Mouse (Mus musculus) embryo, embryonic 10.5 days (tissue): Measurements from ENCODE around the gene Cmss1.

Experiments used
- DNase-seq: peaks from one replicate; pipeline ENCODE4 v3.0.0-alpha.2; 2015; ENCODE audit warnings: low spot score

The Cmss1 gene

DNA sequence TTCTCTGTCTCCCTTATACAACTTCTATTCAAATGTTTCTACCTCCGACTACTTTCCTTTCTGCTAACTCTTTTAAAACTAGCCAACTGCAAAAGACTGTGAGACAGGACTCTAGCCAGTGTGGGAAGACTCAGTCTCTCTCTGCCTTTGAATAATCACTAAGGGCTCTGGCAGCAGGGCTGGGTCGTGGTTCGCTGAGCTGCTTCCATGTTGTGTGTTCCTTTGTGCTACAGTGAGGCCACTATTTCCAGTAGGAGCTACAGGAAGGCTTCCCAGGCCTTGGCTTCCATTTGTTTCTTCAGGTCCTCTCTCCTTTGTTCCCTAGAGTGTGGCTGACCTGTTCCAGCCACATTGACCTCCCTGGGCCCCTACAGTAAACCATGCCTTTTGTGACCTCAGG is 260.4 kb downstream of the Cmss1 start:
- no peak for DNase-seq

DNA sequence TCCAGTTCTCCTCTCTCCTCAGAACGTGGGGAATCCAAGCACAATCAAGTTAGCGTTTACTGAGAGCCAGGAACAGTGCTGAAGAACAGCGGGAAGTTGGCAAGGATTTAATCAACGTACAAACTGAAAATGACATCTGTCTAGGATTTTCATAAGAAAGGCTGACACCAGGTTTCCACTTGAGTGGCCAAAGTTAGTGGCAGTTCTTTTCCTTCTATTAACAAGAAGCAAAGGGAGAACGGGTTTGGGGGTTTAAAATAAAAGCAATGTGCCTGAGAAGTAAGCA is 266.1 kb downstream of the Cmss1 start:
- DNase-seq, result no peak

DNA sequence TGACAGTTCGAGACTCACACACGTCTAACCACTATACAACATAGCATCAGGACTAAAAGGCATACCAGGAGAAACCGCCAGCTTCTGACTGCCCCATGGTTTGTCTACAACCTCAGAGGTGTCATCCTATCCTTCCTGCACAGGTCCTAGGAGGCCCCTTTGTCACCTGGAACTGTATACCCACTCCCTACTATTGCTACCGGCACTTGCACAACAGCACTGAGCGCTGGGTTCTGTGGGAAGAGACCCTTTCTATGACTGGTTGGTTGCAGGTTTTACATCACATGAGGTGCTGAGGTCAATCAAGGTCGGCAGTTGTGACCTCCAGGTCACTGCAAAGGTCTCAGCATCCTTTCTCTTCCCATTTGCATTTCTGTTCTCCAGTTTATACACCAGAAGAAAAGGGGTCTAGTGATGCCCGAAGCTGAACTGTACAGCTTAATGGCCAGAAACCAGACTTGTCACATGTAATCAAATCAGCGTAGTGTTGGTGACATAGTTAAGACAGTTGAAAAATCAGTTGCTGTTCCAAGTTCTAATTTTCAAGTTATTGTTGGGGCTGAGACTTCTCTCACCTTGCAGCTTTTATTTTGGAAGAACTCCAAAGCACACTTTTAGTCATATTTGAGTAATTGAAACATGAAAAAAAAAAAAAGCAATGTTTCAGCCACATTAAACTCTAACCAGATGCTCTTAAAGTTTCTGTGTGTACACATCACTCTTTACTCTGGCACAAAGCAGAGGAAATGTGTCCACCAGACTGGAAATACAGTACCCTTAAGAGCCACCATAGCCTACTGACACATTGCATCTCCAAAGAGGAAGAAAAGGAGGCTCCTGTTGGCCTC is 266.7 kb downstream of the Cmss1 start:
- no peak for DNase-seq

DNA sequence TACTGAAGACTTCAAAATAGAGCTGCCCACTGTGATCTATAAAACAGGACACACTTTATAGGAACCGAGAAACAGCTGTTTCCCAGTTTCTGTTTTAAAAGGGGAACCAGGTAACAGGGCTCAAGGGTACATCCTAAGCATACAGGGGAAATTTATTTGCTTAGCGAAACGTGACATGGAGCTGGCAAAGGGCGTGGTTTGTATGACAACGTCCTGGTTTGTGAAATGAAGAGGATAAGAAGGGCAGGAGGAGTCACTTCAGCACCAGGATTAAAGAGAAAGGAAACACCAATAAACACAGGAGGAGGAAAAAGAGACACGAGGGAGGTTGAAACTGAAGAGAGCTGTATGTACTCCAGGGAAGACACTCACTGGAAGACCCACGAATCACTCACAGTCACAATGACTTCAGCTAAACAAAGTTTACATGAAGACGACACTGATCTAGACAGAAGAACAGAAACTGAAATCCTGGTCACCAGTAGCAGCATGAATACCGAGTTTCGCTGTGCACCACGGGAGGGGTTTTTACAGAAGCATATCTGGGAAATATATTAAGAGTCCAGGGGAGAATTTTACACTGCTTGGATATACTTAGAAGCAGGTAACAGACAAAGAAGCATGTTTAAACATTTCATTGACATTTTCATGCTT is 269.8 kb downstream of the Cmss1 start:
- DNase-seq, result no peak

DNA sequence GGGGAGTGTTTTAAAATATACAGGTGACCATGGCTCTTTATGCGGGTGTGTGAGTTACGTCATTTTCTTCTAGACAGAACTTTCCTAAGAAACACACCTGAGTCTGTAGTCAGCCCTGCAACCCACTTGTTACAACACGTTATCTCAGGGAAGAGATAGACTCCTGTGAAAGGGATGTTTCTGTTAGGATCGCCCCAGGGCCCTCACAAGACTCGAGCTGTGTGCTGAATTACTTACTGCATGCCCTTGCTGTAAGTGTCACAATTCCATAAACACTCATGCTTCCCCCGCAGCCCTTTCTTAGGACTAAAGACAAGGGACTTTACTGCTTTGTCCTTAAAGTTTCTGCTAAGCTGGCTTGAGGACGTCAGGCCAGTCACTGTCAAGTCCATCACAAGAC is 274.4 kb downstream of the Cmss1 start:
- no peak for DNase-seq

DNA sequence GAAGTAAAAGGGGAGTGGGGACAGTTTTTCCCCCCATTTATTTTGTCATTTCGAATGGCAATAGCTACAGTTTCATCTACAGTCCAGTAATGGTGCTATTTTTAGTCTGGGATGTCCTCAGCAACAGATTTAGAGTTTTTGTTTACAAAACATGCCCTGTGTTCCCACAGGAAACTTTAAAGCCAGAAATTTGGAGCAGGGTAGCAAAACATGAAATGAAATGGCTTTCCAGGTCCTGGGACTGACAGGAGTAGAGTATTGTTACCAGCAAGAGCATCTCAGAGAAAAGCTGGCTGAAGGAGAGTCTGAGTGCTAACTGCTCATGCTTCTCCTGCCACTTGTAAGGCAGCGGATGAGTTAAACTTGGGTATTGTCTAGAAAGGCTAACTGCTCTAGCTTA is 276.6 kb downstream of the Cmss1 start:
- no peak for DNase-seq

DNA sequence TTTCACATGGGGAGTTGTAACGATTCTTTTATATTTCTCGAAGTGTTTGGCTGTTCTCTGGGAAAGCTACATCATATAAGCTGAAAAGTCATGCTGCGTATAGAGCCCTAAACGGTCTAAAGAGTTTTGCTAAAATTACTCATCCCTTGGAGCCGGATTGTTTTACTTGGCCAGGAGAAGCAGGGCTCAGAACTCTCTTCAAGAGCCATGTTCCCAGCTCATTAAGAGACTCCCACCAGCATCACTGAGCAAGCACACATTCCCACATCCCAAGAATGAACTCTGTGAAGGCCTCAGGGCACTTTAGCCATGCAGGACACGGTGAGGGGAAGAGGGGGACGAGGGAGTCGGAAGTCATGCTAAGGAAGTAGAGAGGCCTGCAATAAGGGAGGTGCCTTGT is 277.6 kb downstream of the Cmss1 start:
- DNase-seq, result no peak

DNA sequence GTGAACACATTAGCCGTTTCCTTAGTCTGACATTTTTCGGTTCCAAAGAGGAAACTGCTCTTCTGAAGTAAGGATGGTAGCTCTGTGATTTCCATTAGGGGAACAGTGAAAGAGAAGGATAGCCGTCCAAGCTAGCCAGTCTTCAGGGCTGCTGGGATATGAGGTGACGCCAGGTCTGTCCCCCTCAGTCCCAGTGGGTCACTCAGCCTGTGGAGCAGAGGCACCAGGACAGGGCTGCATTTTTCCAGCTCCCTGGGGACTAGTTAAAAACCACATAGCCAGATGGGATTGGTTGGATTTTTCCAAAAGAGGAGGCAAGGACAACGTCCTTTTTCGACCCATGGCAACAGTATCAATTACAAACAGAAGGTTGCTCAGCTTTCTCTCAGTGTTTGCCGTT is 279.7 kb downstream of the Cmss1 start:
- DNase-seq, result no peak

DNA sequence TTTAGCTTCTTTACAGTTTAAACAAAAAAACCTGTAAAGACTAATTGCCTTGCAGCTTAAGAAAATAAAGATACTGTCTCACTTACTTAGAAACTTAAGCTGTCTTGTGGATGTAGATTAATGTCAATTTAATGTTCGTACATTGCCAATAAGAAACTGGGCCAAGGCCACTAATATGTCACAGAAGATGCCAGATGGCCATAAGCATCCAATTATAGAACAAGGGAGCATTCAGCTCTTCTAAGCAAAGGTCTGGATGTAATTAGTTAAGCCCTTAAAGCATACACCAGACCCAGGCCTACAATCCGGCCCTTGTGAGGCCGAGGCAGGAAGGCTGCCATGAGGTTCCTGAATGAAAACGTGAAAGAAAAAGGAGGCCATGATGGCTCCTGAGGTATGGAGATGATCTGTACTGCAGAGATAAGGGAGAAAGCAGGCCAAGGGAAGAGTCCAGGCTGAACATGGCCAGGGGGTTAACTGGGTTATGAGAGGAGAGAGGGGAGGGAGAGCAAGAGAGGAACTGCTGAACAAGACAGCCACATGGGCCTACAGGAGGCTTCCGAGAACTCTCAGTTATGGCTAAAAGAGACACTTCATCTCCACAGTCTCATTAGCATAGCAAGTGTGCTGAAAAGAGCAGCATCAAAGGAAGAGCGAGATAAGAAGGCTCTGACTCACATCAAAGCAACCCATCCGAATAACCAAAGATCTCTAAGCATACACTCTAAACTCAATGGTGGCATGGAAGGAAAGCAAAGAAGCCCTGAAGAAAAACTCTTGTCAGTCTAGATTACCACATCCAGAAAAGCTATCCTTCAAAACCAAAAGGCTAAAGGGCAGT is 287.2 kb downstream of the Cmss1 start:
- DNase-seq, result peak; percentile 50

DNA sequence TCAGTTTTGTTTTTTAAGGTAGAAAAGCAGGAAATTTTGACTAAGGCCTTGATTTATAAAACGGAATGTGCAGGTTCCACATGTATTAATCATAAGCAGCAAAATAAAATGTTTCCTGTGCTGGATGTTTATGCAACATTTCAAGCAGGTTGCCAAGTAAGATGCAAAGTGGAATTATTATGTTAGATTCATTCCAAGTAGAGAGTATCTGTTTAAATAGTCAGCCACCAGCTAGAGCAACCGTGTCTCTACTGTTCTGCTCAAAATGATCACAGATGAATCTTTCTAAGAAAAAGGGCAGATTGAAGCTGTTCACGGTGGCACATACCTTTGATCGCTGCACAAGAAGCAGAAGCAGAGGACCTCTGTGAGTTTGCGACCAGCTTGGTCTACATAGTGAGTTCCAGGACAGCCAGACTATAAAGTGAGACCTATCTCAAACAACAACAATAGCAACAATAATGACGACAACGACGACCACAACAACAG is 288.0 kb downstream of the Cmss1 start:
- no peak for DNase-seq

DNA sequence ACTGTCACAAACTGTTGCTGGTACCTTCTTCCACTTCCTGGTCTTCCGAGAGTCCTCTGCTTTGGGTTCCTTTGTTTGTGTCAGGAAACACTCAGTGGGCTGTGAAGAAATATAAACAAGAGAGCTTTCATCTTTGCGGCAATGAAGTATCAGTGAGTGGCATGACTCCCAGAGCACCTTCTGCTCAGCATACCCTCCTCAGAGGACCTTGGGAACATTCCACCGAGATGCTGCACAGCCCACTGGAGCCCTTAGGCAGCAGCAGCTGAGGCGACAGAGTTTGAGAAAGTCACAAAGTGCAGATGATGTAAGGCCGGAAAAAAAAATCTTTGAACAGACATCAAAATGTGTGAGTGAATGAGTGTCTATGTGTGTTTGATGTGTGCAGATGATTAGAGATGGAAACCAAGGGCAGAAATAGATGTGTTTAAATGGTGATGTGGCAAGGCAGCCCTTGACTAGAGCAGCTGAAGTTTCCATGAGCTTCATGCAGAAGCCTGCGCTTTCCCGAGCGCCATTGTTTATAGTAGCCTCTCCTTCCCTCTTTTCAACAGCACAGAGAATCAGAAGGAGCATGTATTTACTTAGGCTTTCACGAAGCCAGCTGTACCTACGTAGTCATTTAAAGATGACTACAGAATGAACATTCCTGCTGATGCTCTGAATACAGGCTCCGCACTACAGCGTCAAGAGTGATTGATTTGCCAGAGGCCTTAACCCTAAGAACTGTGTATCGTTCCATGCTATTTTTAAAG is 288.6 kb downstream of the Cmss1 start:
- DNase-seq, result peak; percentile 25

DNA sequence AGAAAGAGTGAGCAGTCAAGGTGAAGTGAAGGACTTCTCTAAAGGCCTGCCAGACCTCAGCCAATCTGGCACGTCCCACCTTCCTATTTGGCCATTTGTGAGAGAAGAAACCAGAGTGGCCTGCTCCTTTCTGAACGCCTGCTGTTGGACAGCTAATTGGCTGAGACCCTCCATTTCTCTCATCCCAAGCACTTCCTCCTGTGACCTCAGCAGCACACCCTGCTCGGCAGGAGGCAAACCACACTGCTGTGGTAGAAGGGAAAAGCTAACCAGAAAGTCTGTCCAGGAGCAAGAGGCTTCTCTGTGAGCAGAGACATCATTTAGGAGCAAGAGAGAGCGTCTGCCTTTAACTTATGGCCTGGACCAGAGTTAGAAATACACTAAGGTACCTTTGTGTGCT is 289.5 kb downstream of the Cmss1 start:
- no peak for DNase-seq

DNA sequence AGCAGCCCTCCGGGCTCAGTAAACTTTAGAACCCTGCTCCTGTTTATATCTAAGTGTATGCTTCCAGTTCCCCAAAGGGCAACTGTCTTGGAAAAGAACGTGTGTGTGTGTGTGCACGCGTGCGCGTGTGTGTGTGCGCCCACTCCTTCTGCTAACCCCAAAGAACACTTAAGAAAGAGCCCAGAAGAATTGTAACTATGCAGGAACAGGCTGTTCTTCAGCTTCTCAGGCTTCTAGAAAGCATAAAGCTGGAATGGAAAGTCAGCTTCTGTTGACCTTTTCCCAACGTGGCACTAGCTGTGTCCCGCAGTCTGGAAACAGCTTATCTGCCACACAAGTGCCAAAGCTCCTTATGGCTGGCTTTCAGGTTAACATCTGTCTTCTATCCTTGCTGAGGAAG is 291.6 kb downstream of the Cmss1 start:
- no peak for DNase-seq

DNA sequence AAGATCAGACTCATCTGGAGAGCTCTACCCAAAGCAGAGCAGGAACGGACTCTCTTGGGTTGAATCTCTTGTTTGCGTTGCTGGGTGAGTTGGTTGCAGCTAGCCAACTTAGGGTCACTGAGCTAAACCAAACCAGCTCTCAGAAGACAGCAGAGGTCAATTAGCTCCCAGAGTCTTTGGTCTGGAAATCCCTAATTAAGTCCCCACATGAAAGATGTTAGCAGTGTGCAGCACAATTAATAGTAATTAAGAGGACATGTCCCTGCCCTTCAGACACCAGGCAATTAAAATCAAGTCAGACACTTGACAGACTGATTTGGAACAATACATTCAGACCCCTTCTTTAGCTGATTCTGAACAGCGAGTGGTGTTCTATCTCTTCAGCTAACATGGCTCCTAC is 292.4 kb downstream of the Cmss1 start:
- DNase-seq, result no peak

DNA sequence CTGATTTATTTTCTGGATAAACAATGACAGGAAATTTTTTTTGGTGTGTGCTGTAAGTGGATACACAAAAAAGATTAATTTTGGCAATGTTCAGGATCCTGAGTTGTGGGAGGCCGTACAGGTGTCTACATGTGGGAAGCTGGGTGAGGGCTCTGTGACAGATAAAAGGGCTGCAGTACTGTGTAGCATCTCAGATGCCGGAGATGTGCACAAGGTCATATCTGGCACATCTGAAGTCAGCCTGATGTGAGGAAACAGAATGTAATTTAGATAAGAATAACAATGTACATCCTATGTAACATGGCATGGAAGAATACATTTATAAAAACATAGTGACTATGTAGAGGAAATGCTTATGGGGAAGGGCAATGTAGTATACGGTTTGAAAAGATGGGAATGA is 293.2 kb downstream of the Cmss1 start:
- no peak for DNase-seq

DNA sequence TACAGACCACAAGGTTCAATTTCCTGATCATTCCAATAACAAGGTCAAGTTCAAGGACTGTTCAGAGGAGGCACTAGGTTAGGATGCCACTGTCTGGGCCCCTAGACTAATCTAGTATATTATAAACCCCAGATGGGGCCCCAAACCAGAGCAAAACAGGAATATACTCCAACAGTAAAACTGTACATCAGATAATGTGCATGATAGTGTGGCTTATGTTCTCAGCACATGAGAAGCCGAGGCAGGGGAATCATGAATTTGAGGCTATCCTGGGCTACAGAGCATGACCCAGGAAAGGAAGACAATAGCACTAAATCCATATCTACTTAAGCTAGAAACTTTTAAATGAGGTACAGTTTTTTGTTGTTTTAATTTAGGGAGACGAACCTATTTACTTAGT is 294.5 kb downstream of the Cmss1 start:
- no peak for DNase-seq

DNA sequence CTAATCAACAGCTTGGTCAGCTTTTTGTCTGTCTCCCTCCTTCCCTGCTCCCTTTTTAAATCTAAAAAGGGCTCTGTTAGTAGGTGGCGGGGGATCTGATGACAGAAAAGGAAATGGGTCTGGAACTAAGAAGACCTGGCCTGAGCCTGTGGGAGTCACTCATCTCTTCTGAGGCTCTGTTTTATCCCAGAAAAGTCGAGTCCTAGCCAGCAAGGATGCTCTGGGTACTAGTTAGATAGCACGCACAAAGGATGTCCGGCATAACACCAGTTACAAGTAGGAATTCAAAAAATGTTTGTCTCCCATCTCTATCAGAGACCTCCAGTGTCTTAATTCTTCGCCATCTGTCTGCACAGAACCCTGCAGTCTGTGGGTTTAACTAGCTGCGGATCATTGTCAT is 301.2 kb downstream of the Cmss1 start:
- no peak for DNase-seq

DNA sequence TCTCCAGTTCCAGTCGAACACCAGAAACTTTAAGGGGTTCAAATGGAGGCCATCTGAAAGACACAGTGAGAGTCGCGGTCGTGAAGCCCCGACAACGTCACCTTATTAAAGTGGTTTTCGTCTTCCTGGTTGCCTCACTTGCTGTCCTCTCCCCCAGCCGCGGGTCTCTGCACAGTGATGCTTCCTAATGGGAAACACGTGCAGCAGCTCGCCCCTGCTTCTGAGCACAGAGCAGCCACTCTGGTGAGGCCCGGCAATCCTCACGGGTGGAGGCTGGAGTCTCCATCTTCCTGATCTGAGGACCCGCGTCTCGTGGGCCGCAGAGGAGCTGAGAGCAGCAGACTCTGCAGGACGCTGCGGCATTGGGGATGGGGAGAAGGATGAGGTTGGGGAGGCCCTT is 302.9 kb downstream of the Cmss1 start:
- peak; percentile 62 for DNase-seq

DNA sequence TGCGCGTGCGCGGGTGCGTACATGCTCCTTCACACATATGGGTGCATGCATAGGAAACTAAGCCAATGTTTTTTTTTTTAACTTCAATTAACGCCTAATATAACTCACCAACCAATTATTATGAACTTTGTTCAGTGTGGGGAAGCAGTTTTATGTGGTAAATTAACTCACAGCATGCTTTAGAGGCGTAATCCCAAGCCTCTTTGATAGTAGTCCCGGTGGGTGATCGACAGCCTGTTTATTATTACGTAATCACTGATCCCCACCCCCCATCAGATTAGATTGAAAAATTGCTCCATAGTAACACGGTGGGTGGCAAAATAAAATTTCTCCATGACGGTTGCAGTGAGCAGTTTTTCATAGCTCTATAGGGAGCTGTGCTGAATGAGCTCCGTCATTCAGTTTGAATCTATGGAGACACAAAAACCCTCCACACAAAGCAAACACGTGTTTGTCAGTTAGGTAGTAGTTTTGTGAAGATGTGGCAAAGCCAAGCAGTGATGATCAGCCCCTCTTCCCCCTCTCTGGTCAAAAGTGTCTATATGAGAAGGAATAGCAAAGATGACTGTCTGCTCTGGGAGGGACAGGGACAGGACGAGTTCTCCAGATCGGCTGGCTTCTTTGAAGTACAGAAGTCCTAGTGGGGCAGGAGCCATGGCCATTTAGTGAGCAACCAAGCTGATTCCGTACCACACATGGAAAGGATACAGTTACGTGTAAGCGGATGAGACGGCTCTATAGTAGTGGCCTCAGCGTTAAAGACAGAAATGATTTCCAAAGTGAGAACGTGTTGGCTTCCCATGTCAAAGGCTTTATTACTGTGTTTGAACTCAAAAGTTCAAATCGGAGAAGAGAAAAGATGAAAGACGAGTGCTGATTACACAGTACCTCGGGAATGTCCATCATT is 303.6 kb downstream of the Cmss1 start:
- DNase-seq, result peak; percentile 40

DNA sequence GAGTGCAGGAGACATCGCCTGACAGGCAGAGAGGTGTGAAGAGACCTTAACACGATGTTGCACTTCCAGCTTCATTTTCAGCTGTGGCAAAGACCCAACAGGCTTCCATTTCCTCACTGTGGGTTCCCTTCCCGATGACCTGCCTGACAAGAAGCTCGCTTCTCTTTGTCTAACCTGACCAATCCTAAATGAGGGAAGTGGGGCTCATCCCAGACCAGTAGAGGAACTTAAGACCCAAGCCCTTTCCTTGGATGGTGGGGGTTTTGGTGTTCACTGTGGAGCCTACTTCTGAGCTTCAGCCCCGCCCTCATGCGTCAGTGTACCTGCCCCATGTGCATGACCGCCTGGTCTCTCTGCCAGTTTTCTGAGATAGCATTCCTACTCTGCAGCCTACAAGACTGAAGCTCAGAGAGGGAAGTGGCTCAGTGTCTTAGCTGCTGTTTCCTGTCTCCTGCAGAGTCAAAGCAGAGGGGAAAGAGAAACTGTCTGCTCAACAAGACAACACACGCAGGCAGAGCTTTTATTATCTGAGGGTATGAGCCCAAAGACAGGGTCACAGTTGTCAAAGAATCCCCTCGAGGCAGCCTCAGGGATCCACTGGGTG is 305.1 kb downstream of the Cmss1 start:
- DNase-seq, result no peak
